Mouse (Mus musculus): ENCODE results near the gene Scarf2. TPM values are rescaled to one million over a fixed set of nuclear protein-coding genes. Genes with fewer than 3 reads are reported as not detected.

Scarf2 gene
- polyA plus RNA-seq, 1 experiment from 2014 or later: 7.3 TPM

- Histone ChIP-seq H3K27ac (ENCODE audit: low read length) (no peak overlapping the region), H3K4me3 (replicated peaks; ENCODE audit: low read length) (no peak overlapping the region), H3K9me3 (replicated peaks; ENCODE audit: control insufficient read depth, low read length) (no peaks in the 10 kb centered on the region), H3K27me3 (ENCODE audit: control insufficient read depth, insufficient read depth, low read length) (no peaks in the 10 kb centered on the region), H3K4me2 (ENCODE audit: low read depth, low read length) (no peak overlapping the region), H3K36me3 (ENCODE audit: control insufficient read depth, insufficient read depth, low read length) (peaks cover 11% of the 10 kb centered on the region; the same call in 1 of the 2 replicates), H3K9ac (ENCODE audit: low read length) (no peak overlapping the region), H3K4me1 (ENCODE audit: control insufficient read depth, insufficient read depth, low read length) (no peaks in the 10 kb centered on the region)
- 21% methylated on average over 1 of the region's 1 CpGs for WGBS
- ATAC-seq (ENCODE audit: insufficient read depth, low FRiP score): no peak
These were observed 51.8 kb downstream of the Scarf2 start for GRCm38 (mm10) chr16:17848928-17849327.

GRCm38 (mm10) chr16:17849486-17849885, 52.4 kb downstream of the Scarf2 start:
- peaks cover 13% of the 10 kb centered on the region; the same call in 1 of the 2 replicates for H3K36me3 ChIP-seq (ENCODE audit: control insufficient read depth, insufficient read depth, low read length)
- H3K4me3 ChIP-seq (replicated peaks; ENCODE audit: low read length): no peak overlapping the region
- 78% methylated on average over 6 of the region's 6 CpGs for WGBS
- no peak overlapping the region for H3K9ac ChIP-seq (ENCODE audit: low read length)
- H3K9me3 ChIP-seq (replicated peaks; ENCODE audit: control insufficient read depth, low read length): no peaks in the 10 kb centered on the region
- no peaks in the 10 kb centered on the region for H3K27me3 ChIP-seq (ENCODE audit: control insufficient read depth, insufficient read depth, low read length)
- no peak for ATAC-seq (ENCODE audit: insufficient read depth, low FRiP score)
- no peak overlapping the region for H3K4me2 ChIP-seq (ENCODE audit: low read depth, low read length)
- H3K4me1 ChIP-seq (ENCODE audit: control insufficient read depth, insufficient read depth, low read length): no peaks in the 10 kb centered on the region
- no peak overlapping the region for H3K27ac ChIP-seq (ENCODE audit: low read length)

DNA sequence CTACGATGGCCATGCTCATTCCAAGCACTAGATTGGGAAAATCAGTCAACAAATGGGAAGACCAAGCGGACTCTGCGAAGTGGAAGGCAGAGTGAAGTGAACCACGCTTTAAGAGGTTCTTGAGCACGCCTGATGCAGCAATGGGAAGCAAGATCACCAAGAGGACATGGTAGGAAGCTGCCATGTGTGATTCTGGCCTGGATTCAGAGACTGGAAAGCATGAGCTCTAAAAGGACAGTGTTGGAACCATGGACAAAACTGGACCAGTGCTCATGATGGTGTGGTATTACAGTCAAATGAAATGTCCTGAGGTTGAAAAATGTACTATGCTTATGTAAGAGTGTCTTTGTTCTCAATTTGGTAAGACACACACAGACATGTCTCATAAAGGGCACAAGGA, 54.2 kb downstream of the Scarf2 start:
- H3K4me1 ChIP-seq (ENCODE audit: control insufficient read depth, insufficient read depth, low read length): no peaks in the 10 kb centered on the region
- no peak overlapping the region for H3K4me3 ChIP-seq (replicated peaks; ENCODE audit: low read length)
- H3K36me3 ChIP-seq (ENCODE audit: control insufficient read depth, insufficient read depth, low read length): peaks cover 16% of the 10 kb centered on the region
- no peak overlapping the region for H3K27ac ChIP-seq (ENCODE audit: low read length)
- no peak for ATAC-seq (ENCODE audit: insufficient read depth, low FRiP score)
- H3K27me3 ChIP-seq (ENCODE audit: control insufficient read depth, insufficient read depth, low read length): no peaks in the 10 kb centered on the region
- WGBS: 95% methylated on average over 5 of the region's 5 CpGs
- H3K9ac ChIP-seq (ENCODE audit: low read length): no peak overlapping the region
- no peaks in the 10 kb centered on the region for H3K9me3 ChIP-seq (replicated peaks; ENCODE audit: control insufficient read depth, low read length)
- no peak overlapping the region for H3K4me2 ChIP-seq (ENCODE audit: low read depth, low read length)

GRCm38 (mm10) chr16:17851860-17852259, 54.8 kb downstream of the Scarf2 start:
- WGBS: 95% methylated on average over 1 of the region's 1 CpGs
- Histone ChIP-seq H3K4me3 (replicated peaks; ENCODE audit: low read length) (no peak overlapping the region), H3K27me3 (ENCODE audit: control insufficient read depth, insufficient read depth, low read length) (no peaks in the 10 kb centered on the region), H3K9ac (ENCODE audit: low read length) (no peak overlapping the region), H3K4me2 (ENCODE audit: low read depth, low read length) (no peak overlapping the region), H3K36me3 (ENCODE audit: control insufficient read depth, insufficient read depth, low read length) (peaks cover 18% of the 10 kb centered on the region; the same call in 1 of the 2 replicates), H3K9me3 (replicated peaks; ENCODE audit: control insufficient read depth, low read length) (no peaks in the 10 kb centered on the region), H3K4me1 (ENCODE audit: control insufficient read depth, insufficient read depth, low read length) (no peaks in the 10 kb centered on the region), H3K27ac (ENCODE audit: low read length) (no peak overlapping the region)
- ATAC-seq (ENCODE audit: insufficient read depth, low FRiP score): no peak

- no peak for ATAC-seq (ENCODE audit: insufficient read depth, low FRiP score)
- H3K4me3 ChIP-seq (replicated peaks; ENCODE audit: low read length): no peak overlapping the region
- H3K9me3 ChIP-seq (replicated peaks; ENCODE audit: control insufficient read depth, low read length): no peaks in the 10 kb centered on the region
- H3K4me1 ChIP-seq (ENCODE audit: control insufficient read depth, insufficient read depth, low read length): no peaks in the 10 kb centered on the region
- no peak overlapping the region for H3K4me2 ChIP-seq (ENCODE audit: low read depth, low read length)
- 80% methylated on average over 2 of the region's 2 CpGs for WGBS
- no peaks in the 10 kb centered on the region for H3K27me3 ChIP-seq (ENCODE audit: control insufficient read depth, insufficient read depth, low read length)
- H3K27ac ChIP-seq (ENCODE audit: low read length): no peak overlapping the region
- H3K36me3 ChIP-seq (ENCODE audit: control insufficient read depth, insufficient read depth, low read length): peaks cover 23% of the 10 kb centered on the region
- H3K9ac ChIP-seq (ENCODE audit: low read length): no peak overlapping the region
These were observed 56.2 kb downstream of the Scarf2 start for GRCm38 (mm10) chr16:17853263-17853662.

GRCm38 (mm10) chr16:17857157-17857556, 60.1 kb downstream of the Scarf2 start:
- Histone ChIP-seq H3K4me3 (replicated peaks; ENCODE audit: low read length) (no peak overlapping the region), H3K27ac (ENCODE audit: low read length) (no peak overlapping the region), H3K4me2 (ENCODE audit: low read depth, low read length) (no peak overlapping the region), H3K36me3 (ENCODE audit: control insufficient read depth, insufficient read depth, low read length) (peaks cover 34% of the 10 kb centered on the region), H3K9ac (ENCODE audit: low read length) (no peak overlapping the region), H3K4me1 (ENCODE audit: control insufficient read depth, insufficient read depth, low read length) (no peaks in the 10 kb centered on the region), H3K27me3 (ENCODE audit: control insufficient read depth, insufficient read depth, low read length) (no peaks in the 10 kb centered on the region), H3K9me3 (replicated peaks; ENCODE audit: control insufficient read depth, low read length) (no peaks in the 10 kb centered on the region)
- WGBS: 82% methylated on average over 7 of the region's 7 CpGs
- ATAC-seq (ENCODE audit: insufficient read depth, low FRiP score): peak; percentile 53; the same call in 1 of the 2 replicates

Other genes starting within 250 kb of the Scarf2 start
- 0.34 and 0.51 TPM in 2 replicates for gene Lrrc74b, start 236.0 kb upstream of the Scarf2 start, polyA plus RNA-seq (2015; fragmentation: Nextera tagmentation; extraction: Ambion mirVana)
- 1.8 and 2.1 TPM in 2 replicates for gene P2rx6, start 235.4 kb upstream of the Scarf2 start, polyA plus RNA-seq (2015; fragmentation: Nextera tagmentation; extraction: Ambion mirVana)
- gene Slc7a4, start 214.1 kb upstream of the Scarf2 start, polyA plus RNA-seq (2015; fragmentation: Nextera tagmentation; extraction: Ambion mirVana): 25.9 and 26.6 TPM in 2 replicates
- gene Smpd4, start 177.9 kb upstream of the Scarf2 start, polyA plus RNA-seq (2015; fragmentation: Nextera tagmentation; extraction: Ambion mirVana): 24.7 and 25.3 TPM in 2 replicates
- gene Ccdc74a, start 150.8 kb upstream of the Scarf2 start, polyA plus RNA-seq (2015; fragmentation: Nextera tagmentation; extraction: Ambion mirVana): 4.7 and 4.9 TPM in 2 replicates
- 39.2 and 42.5 TPM in 2 replicates for gene Med15, start 64.4 kb upstream of the Scarf2 start, polyA plus RNA-seq (2015; fragmentation: Nextera tagmentation; extraction: Ambion mirVana)
- 56.7 and 57.7 TPM in 2 replicates for gene Klhl22, start 37.7 kb upstream of the Scarf2 start, polyA plus RNA-seq (2015; fragmentation: Nextera tagmentation; extraction: Ambion mirVana)
- gene B830017H08Rik, start 35.8 kb downstream of the Scarf2 start, polyA plus RNA-seq (2015; fragmentation: Nextera tagmentation; extraction: Ambion mirVana): not detected in 2 replicates
- 2.4 and 3.7 TPM in 2 replicates for gene Car15, start 41.1 kb downstream of the Scarf2 start, polyA plus RNA-seq (2015; fragmentation: Nextera tagmentation; extraction: Ambion mirVana)
- 0.32 and 0.46 TPM in 2 replicates for gene Gm20518, start 94.4 kb downstream of the Scarf2 start, polyA plus RNA-seq (2015; fragmentation: Nextera tagmentation; extraction: Ambion mirVana)
- gene Tssk1, start 96.9 kb downstream of the Scarf2 start, polyA plus RNA-seq (2015; fragmentation: Nextera tagmentation; extraction: Ambion mirVana): 0.04 TPM in 1 of 2 replicates, not detected in the other
- 80.6 and 88.8 TPM in 2 replicates for gene Dgcr2, start 101.3 kb downstream of the Scarf2 start, polyA plus RNA-seq (2015; fragmentation: Nextera tagmentation; extraction: Ambion mirVana)
- gene Tssk2, start 101.4 kb downstream of the Scarf2 start, polyA plus RNA-seq (2015; fragmentation: Nextera tagmentation; extraction: Ambion mirVana): not detected in 2 replicates
- gene Ess2, start 114.1 kb downstream of the Scarf2 start, polyA plus RNA-seq (2015; fragmentation: Nextera tagmentation; extraction: Ambion mirVana): 31.3 and 33.7 TPM in 2 replicates
- gene Gsc2, start 117.8 kb downstream of the Scarf2 start, polyA plus RNA-seq (2015; fragmentation: Nextera tagmentation; extraction: Ambion mirVana): not detected in 2 replicates
- 117 and 125 TPM in 2 replicates for gene Slc25a1, start 130.9 kb downstream of the Scarf2 start, polyA plus RNA-seq (2015; fragmentation: Nextera tagmentation; extraction: Ambion mirVana)
- not detected in 2 replicates for gene Vpreb2, start 183.1 kb downstream of the Scarf2 start, polyA plus RNA-seq (2015; fragmentation: Nextera tagmentation; extraction: Ambion mirVana)

Measured in stomach, embryonic 16.5 days (tissue).